Mouse (Mus musculus): ENCODE results near the gene 9130023H24Rik. TPM values are rescaled to one million over a fixed set of nuclear protein-coding genes. Genes with fewer than 3 reads are reported as not detected.

Gene 9130023H24Rik
- polyA plus RNA-seq, 1 experiment from 2014 or later: 6.7 TPM

DNA sequence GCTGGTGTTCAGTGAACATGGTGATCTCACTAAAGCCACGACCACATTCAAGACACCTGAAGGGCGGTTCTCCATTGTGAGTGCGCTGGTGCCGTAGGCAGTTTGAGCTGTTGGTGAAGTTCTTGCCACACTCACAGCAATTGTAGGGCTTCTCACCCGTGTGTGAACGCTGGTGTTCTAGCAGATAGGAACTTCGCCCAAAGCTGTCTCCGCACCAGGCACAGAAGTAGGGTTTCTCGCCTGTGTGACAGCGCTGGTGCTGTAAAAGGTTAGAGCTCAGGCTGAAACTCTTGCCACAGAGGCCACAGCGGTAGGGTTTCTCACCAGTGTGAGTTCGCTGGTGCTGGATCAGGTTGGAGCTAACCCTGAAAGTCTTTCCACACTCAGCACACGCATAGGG, 1.4 kb downstream of the 9130023H24Rik start:
- Histone ChIP-seq H3K4me2 (ENCODE audit: low read length) (peak overlapping the region; percentile 71; the same call in 1 of the 2 replicates), H3K27ac (peak overlapping the region; percentile 98; the same call in 1 of the 2 replicates)

DNA sequence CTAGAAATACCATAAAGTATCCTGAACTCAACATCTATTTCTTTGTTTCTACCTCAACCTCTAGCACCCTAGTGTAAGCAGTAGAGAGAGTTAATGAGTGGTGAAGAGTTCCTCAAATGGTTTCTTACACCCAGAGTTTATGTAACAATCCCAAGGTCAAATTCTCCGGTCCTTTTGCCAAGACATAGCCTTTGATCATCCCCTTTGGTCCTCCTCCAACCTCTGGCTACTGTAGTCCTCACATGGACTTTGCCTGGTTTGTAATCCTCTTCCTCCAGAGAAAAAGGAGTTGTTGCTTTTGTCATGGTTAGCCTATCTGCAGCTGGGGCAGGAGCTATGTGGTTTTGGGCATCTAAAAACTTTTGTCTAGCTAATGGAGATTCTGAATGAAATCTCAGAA, 2.4 kb downstream of the 9130023H24Rik start:
- Histone ChIP-seq H3K4me1 (replicated peaks; ENCODE audit: insufficient read depth, low read length) (peaks cover 4% of the 10 kb centered on the region; the same call in 1 of the 2 replicates), H3K4me3 (replicated peaks; ENCODE audit: low read depth, low read length) (no peak overlapping the region), H3K36me3 (ENCODE audit: insufficient read depth, low read length) (peaks cover 7% of the 10 kb centered on the region), H3K9me3 (replicated peaks; ENCODE audit: low read length) (no peaks in the 10 kb centered on the region), H3K27me3 (ENCODE audit: insufficient read depth, low read length) (no peaks in the 10 kb centered on the region), H3K4me2 (ENCODE audit: low read length) (no peak overlapping the region), H3K27ac (no peak overlapping the region), H3K9ac (ENCODE audit: low read depth, low read length) (no peak overlapping the region)
- DNase-seq (ENCODE audit: low spot score): no peak
- no peak for ATAC-seq (replicated peaks; ENCODE audit: low FRiP score, low read depth)
- 61% methylated on average over 1 of the region's 1 CpGs for WGBS
- TF ChIP-seq CTCF (IDR thresholded peaks at IDR 0.05; ENCODE audit: low read depth): no peak

More for the DNA sequence above, 1.4 kb downstream of the 9130023H24Rik start:
- H3K4me1 ChIP-seq (replicated peaks; ENCODE audit: insufficient read depth, low read length): peaks cover 4% of the 10 kb centered on the region; the same call in 1 of the 2 replicates
- no peak overlapping the region for H3K9ac ChIP-seq (ENCODE audit: low read depth, low read length)
- DNase-seq (ENCODE audit: low spot score) (no peak), ATAC-seq (replicated peaks; ENCODE audit: low FRiP score, low read depth) (no peak)
- 92% methylated on average over 13 of the region's 13 CpGs for WGBS
- H3K4me3 ChIP-seq (replicated peaks; ENCODE audit: low read depth, low read length): no peak overlapping the region
- TF ChIP-seq CTCF (IDR thresholded peaks at IDR 0.05; ENCODE audit: low read depth): no peak
- H3K36me3 ChIP-seq (ENCODE audit: insufficient read depth, low read length): peaks cover 17% of the 10 kb centered on the region
- no peaks in the 10 kb centered on the region for H3K9me3 ChIP-seq (replicated peaks; ENCODE audit: low read length)
- no peaks in the 10 kb centered on the region for H3K27me3 ChIP-seq (ENCODE audit: insufficient read depth, low read length)

DNA sequence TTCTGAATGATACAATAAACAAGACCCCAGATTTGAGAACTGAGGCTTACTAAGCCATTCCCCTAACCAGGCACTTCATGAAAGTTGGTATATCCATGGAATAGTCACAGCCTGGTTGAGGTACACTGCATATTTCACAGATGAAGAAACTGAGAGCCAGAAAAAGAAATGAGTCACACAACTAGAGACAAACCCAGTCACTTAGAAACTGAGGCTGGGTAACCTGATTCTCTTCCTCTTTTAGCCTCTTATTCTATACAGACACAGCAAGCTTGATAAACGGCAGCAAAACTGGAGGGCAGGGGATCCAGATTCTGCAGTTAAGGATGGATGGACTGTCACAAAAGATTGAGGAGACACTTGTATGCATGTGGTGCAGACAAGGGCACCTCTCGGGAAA, 3.0 kb downstream of the 9130023H24Rik start:
- DNase-seq (ENCODE audit: low spot score) (no peak), ATAC-seq (replicated peaks; ENCODE audit: low FRiP score, low read depth) (no peak)
- peaks cover 4% of the 10 kb centered on the region; the same call in 1 of the 2 replicates for H3K4me1 ChIP-seq (replicated peaks; ENCODE audit: insufficient read depth, low read length)
- no peaks in the 10 kb centered on the region for H3K27me3 ChIP-seq (ENCODE audit: insufficient read depth, low read length)
- 85% methylated on average over 2 of the region's 2 CpGs for WGBS
- TF ChIP-seq CTCF (IDR thresholded peaks at IDR 0.05; ENCODE audit: low read depth): no peak
- H3K4me3 ChIP-seq (replicated peaks; ENCODE audit: low read depth, low read length): no peak overlapping the region
- H3K9me3 ChIP-seq (replicated peaks; ENCODE audit: low read length): no peaks in the 10 kb centered on the region
- no peak overlapping the region for H3K27ac ChIP-seq
- peaks cover under 1% of the 10 kb centered on the region; the same call in 1 of the 2 replicates for H3K36me3 ChIP-seq (ENCODE audit: insufficient read depth, low read length)
- H3K4me2 ChIP-seq (ENCODE audit: low read length): no peak overlapping the region
- no peak overlapping the region for H3K9ac ChIP-seq (ENCODE audit: low read depth, low read length)

DNA sequence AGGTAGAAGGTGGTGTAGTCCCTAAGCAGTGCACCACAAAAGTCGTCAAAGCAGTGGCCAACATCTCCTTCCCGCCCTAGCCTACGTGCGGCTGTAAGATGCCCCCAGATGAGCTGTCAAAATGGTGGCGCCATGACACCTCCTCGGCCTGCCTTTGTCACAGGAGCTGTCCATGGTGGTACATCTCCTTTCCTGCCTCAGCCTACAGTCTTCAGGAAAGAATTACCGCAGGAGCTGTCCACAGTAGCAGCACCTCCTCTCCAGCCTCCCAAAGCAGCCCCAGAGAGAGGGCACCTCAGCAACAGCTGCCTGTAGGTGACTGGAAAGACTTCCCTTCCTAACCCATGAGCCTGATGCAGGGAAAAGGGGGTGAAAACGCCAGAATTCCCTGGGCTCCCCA, 6.1 kb downstream of the 9130023H24Rik start:
- Histone ChIP-seq H3K4me1 (replicated peaks; ENCODE audit: insufficient read depth, low read length) (no peaks in the 10 kb centered on the region; the same call in 1 of the 2 replicates), H3K36me3 (ENCODE audit: insufficient read depth, low read length) (no peaks in the 10 kb centered on the region), H3K27ac (no peak overlapping the region), H3K4me3 (replicated peaks; ENCODE audit: low read depth, low read length) (no peak overlapping the region), H3K9me3 (replicated peaks; ENCODE audit: low read length) (no peaks in the 10 kb centered on the region), H3K4me2 (ENCODE audit: low read length) (no peak overlapping the region), H3K27me3 (ENCODE audit: insufficient read depth, low read length) (no peaks in the 10 kb centered on the region), H3K9ac (ENCODE audit: low read depth, low read length) (no peak overlapping the region)
- no peak for DNase-seq (ENCODE audit: low spot score)
- TF ChIP-seq CTCF (IDR thresholded peaks at IDR 0.05; ENCODE audit: low read depth): no peak
- no peak for ATAC-seq (replicated peaks; ENCODE audit: low FRiP score, low read depth)
- WGBS: 42% methylated on average over 8 of the region's 8 CpGs

DNA sequence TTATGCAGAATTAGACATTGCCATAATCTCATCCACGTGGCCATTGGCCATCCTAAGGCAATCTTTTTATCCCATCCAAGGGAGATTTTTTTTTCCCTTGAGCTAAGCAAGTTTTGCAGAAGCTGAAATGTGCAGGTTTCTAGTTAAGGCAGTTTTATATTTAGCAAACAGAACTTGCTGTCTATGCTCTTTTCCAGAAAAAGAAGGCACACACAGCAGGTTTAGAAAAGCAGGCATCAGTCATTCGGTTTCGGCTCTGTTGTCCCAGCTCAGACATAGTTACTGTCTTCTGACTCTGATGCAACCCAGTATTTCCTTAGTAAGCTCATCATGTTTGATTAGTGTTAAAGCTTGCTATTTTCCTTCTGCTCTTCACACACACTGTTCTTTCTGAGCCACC, 16.9 kb downstream of the 9130023H24Rik start:
- Histone ChIP-seq H3K9ac (ENCODE audit: low read depth, low read length) (no peak overlapping the region), H3K36me3 (ENCODE audit: insufficient read depth, low read length) (no peaks in the 10 kb centered on the region), H3K4me1 (replicated peaks; ENCODE audit: insufficient read depth, low read length) (no peaks in the 10 kb centered on the region), H3K27me3 (ENCODE audit: insufficient read depth, low read length) (no peaks in the 10 kb centered on the region), H3K27ac (no peak overlapping the region), H3K4me2 (ENCODE audit: low read length) (no peak overlapping the region), H3K9me3 (replicated peaks; ENCODE audit: low read length) (no peaks in the 10 kb centered on the region), H3K4me3 (replicated peaks; ENCODE audit: low read depth, low read length) (no peak overlapping the region)
- no peak for ATAC-seq (replicated peaks; ENCODE audit: low FRiP score, low read depth)
- DNase-seq (ENCODE audit: low spot score): no peak
- 83% methylated on average over 3 of the region's 3 CpGs for WGBS
- TF ChIP-seq CTCF (IDR thresholded peaks at IDR 0.05; ENCODE audit: low read depth): no peak

DNA sequence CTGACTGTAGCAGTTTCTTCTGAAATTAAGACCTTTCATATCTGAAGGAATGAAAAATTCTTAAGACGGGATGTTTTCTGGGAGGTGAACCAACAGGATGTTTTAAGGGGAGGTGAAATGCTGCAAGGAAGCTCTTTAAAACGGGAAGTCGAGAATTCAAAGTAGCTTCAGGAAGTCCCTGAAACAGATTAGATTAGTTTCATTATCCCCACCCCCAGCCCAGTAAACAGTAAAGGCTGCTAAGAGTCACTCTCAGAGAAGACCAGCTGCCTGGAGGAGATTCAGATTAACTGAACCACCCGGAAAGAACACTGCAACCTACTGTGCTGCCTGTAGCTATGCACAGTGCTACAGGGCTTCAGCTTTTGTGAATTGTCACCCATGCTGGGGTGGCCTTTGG, 17.9 kb downstream of the 9130023H24Rik start:
- no peak overlapping the region for H3K27ac ChIP-seq
- no peaks in the 10 kb centered on the region for H3K4me1 ChIP-seq (replicated peaks; ENCODE audit: insufficient read depth, low read length)
- H3K4me2 ChIP-seq (ENCODE audit: low read length): no peak overlapping the region
- DNase-seq (ENCODE audit: low spot score) (no peak), ATAC-seq (replicated peaks; ENCODE audit: low FRiP score, low read depth) (no peak)
- H3K9me3 ChIP-seq (replicated peaks; ENCODE audit: low read length): no peaks in the 10 kb centered on the region
- H3K36me3 ChIP-seq (ENCODE audit: insufficient read depth, low read length): no peaks in the 10 kb centered on the region
- 83% methylated on average over 4 of the region's 4 CpGs for WGBS
- no peak overlapping the region for H3K9ac ChIP-seq (ENCODE audit: low read depth, low read length)
- H3K4me3 ChIP-seq (replicated peaks; ENCODE audit: low read depth, low read length): no peak overlapping the region
- TF ChIP-seq CTCF (IDR thresholded peaks at IDR 0.05; ENCODE audit: low read depth): no peak
- no peaks in the 10 kb centered on the region for H3K27me3 ChIP-seq (ENCODE audit: insufficient read depth, low read length)

DNA sequence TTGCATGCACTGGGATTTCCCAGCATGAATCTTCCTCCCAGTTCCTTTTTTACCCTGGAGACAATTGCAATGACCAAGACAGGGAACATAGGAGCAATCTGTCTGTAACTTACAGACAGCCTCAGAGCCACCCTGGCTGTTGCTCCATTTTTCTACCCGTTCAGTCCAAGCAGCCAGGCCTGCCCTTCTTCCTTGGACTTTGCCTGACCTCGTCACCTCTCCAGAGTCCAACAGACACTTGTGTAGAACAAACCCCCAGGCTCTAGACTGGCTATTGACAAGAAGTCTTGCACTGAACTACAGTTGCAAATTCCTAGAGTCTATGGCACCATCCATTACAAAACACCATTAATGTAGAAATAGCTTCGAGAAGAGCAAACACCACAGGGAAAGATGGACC, 28.0 kb downstream of the 9130023H24Rik start:
- 49% methylated on average over 3 of the region's 3 CpGs for WGBS
- no peaks in the 10 kb centered on the region for H3K27me3 ChIP-seq (ENCODE audit: insufficient read depth, low read length)
- H3K9me3 ChIP-seq (replicated peaks; ENCODE audit: low read length): no peaks in the 10 kb centered on the region
- no peaks in the 10 kb centered on the region for H3K4me1 ChIP-seq (replicated peaks; ENCODE audit: insufficient read depth, low read length)
- no peak overlapping the region for H3K9ac ChIP-seq (ENCODE audit: low read depth, low read length)
- no peak overlapping the region for H3K4me2 ChIP-seq (ENCODE audit: low read length)
- no peak for DNase-seq (ENCODE audit: low spot score)
- no peak overlapping the region for H3K4me3 ChIP-seq (replicated peaks; ENCODE audit: low read depth, low read length)
- H3K27ac ChIP-seq: no peak overlapping the region
- no peak for TF ChIP-seq CTCF (IDR thresholded peaks at IDR 0.05; ENCODE audit: low read depth)
- H3K36me3 ChIP-seq (ENCODE audit: insufficient read depth, low read length): no peaks in the 10 kb centered on the region
- ATAC-seq (replicated peaks; ENCODE audit: low FRiP score, low read depth): no peak
